Comparison of ENCODE assay signal across 10 mouse cellular contexts in the genomic region with DNA sequence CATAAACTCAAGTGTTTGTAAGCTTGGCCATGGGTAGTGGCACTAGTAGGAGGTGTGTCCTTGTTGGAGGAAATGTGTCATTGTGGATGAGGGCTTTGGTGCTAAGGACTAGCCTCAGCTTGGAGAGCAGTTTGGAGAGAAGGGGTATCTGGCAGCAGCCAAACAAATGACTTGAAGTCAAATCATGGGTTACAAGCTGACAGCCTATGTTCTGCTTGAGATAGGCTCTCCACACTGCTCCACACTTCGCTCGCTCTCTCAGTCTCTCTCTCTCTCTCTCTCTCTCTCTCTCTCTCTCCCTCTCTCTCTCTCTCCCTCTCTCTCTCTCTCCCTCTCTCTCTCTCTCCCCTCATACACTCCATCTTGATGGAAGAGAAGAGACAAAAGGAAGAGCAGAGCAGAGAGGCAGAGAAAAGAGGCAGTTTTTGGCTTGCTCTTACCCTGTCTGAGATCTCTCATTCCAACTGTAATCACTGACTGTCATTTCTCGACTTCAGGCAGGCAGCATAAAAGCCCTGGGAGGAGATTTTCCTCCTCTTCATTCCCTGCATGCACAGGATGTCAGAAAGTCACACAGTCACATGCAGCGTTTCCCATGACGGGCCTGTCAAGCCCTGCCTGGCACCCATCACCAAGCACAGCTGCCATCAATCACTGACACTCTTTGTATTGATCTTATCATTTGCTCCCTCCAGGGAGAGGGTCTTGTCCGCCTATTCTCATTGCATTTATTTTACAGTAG.
DNase-seq lines count a peak whose midpoint lies in the region; ATAC-seq and TF ChIP-seq lines count a peak whose summit lies in the region.
"Had no signal": no experiment of that assay in that cellular context is flagged by ENCODE, and none has a peak within 500 bp of the region (broad histone marks: within the 10 kb centered on the region; RNA-seq: fewer than 3 reads in every experiment).

No protein-coding gene starts in this region.

- no peaks in the 10 kb centered on the region for H3K4me1 ChIP-seq in midbrain, embryonic 12.5 days
- H3K4me1 ChIP-seq in midbrain, embryonic 11.5 days (ENCODE audit: control insufficient read depth, insufficient read depth, low read length): no peaks in the 10 kb centered on the region
- peaks cover 11% of the 10 kb centered on the region for H3K4me1 ChIP-seq in hindbrain, embryonic 12.5 days
- peaks cover 15% of the 10 kb centered on the region for H3K4me1 ChIP-seq in neural tube, embryonic 15.5 days
- no peaks in the 10 kb centered on the region for H3K4me1 ChIP-seq in liver, postnatal 0 days (ENCODE audit: insufficient read depth)

- peak; percentile 41; the same call in 1 of the 2 replicates for ATAC-seq in midbrain, embryonic 12.5 days (ENCODE audit: low FRiP score, low read depth)
- ATAC-seq in midbrain, embryonic 11.5 days (ENCODE audit: low FRiP score): no peak
- ATAC-seq in hindbrain, embryonic 12.5 days (ENCODE audit: low FRiP score): peak; percentile 86
- peak; percentile 49; the same call in 1 of the 2 replicates for ATAC-seq in neural tube, embryonic 15.5 days (ENCODE audit: low FRiP score)
- no peak for ATAC-seq in liver, postnatal 0 days

- 62% methylated on average over 6 of the region's 6 CpGs for WGBS in midbrain, embryonic 12.5 days
- WGBS in midbrain, embryonic 11.5 days: 71% methylated on average over 6 of the region's 6 CpGs
- WGBS in hindbrain, embryonic 12.5 days: 43% methylated on average over 6 of the region's 6 CpGs
- WGBS in neural tube, embryonic 15.5 days: 42% methylated on average over 6 of the region's 6 CpGs
- WGBS in liver, postnatal 0 days (ENCODE audit: insufficient replicate concordance): 42% methylated on average over 6 of the region's 6 CpGs

- no peak for TF ChIP-seq EP300 in liver, postnatal 0 days (IDR thresholded peaks at IDR 0.05; ENCODE audit: low read depth)

- no peak overlapping the region for H3K9ac ChIP-seq in midbrain, embryonic 12.5 days (replicated peaks)
- H3K9ac ChIP-seq in midbrain, embryonic 11.5 days (ENCODE audit: low read length): no peak overlapping the region
- H3K9ac ChIP-seq in hindbrain, embryonic 12.5 days: no peak overlapping the region
- H3K9ac ChIP-seq in neural tube, embryonic 15.5 days (replicated peaks): no peak overlapping the region
- no peak overlapping the region for H3K9ac ChIP-seq in liver, postnatal 0 days (replicated peaks)
- H3K9ac ChIP-seq: embryonic facial prominence, embryonic 15.5 days; neural tube, embryonic 13.5 days had no signal

- no peak overlapping the region for H3K4me3 ChIP-seq in midbrain, embryonic 12.5 days
- H3K4me3 ChIP-seq in midbrain, embryonic 11.5 days (ENCODE audit: low read depth, low read length): no peak overlapping the region
- H3K4me3 ChIP-seq in hindbrain, embryonic 12.5 days: no peak overlapping the region
- H3K4me3 ChIP-seq in neural tube, embryonic 15.5 days (replicated peaks): no peak overlapping the region
- no peak overlapping the region for H3K4me3 ChIP-seq in liver, postnatal 0 days (ENCODE audit: low read depth, low read length)
- H3K4me3 ChIP-seq: embryonic facial prominence, embryonic 15.5 days; neural tube, embryonic 13.5 days had no signal

- no peak for TF ChIP-seq CTCF in liver, postnatal 0 days (IDR thresholded peaks at IDR 0.05; ENCODE audit: low read depth)

- no peak overlapping the region for H3K27ac ChIP-seq in midbrain, embryonic 12.5 days (replicated peaks)
- no peak overlapping the region for H3K27ac ChIP-seq in midbrain, embryonic 11.5 days (ENCODE audit: low read depth, low read length)
- peak overlapping the region; percentile 46 for H3K27ac ChIP-seq in hindbrain, embryonic 12.5 days
- H3K27ac ChIP-seq in neural tube, embryonic 15.5 days (replicated peaks): no peak overlapping the region; the same call in 1 of the 2 replicates
- H3K27ac ChIP-seq in liver, postnatal 0 days (ENCODE audit: low read depth): no peak overlapping the region
- H3K27ac ChIP-seq: embryonic facial prominence, embryonic 15.5 days; neural tube, embryonic 13.5 days had no signal

- H3K9me3 ChIP-seq in midbrain, embryonic 12.5 days: no peaks in the 10 kb centered on the region
- H3K9me3 ChIP-seq in midbrain, embryonic 11.5 days (ENCODE audit: control insufficient read depth, low read length): no peaks in the 10 kb centered on the region
- no peaks in the 10 kb centered on the region for H3K9me3 ChIP-seq in hindbrain, embryonic 12.5 days (replicated peaks)
- no peaks in the 10 kb centered on the region for H3K9me3 ChIP-seq in neural tube, embryonic 15.5 days (replicated peaks)
- no peaks in the 10 kb centered on the region for H3K9me3 ChIP-seq in liver, postnatal 0 days (ENCODE audit: low read length)
- H3K9me3 ChIP-seq: embryonic facial prominence, embryonic 15.5 days; neural tube, embryonic 13.5 days had no signal

- no peaks in the 10 kb centered on the region for H3K27me3 ChIP-seq in midbrain, embryonic 12.5 days
- no peaks in the 10 kb centered on the region for H3K27me3 ChIP-seq in midbrain, embryonic 11.5 days (ENCODE audit: control insufficient read depth, insufficient read depth, low read length)
- no peaks in the 10 kb centered on the region for H3K27me3 ChIP-seq in hindbrain, embryonic 12.5 days
- H3K27me3 ChIP-seq in neural tube, embryonic 15.5 days (replicated peaks): no peaks in the 10 kb centered on the region
- no peaks in the 10 kb centered on the region for H3K27me3 ChIP-seq in liver, postnatal 0 days (ENCODE audit: insufficient read depth, low read length)
- H3K27me3 ChIP-seq: embryonic facial prominence, embryonic 15.5 days; neural tube, embryonic 13.5 days had no signal

- H3K36me3 ChIP-seq in midbrain, embryonic 12.5 days: no peaks in the 10 kb centered on the region
- H3K36me3 ChIP-seq in midbrain, embryonic 11.5 days (ENCODE audit: control insufficient read depth, insufficient read depth, low read length): no peaks in the 10 kb centered on the region
- no peaks in the 10 kb centered on the region for H3K36me3 ChIP-seq in hindbrain, embryonic 12.5 days
- no peaks in the 10 kb centered on the region for H3K36me3 ChIP-seq in neural tube, embryonic 15.5 days
- no peaks in the 10 kb centered on the region for H3K36me3 ChIP-seq in liver, postnatal 0 days (replicated peaks; ENCODE audit: insufficient read depth, low read length)
- H3K36me3 ChIP-seq: embryonic facial prominence, embryonic 15.5 days; neural tube, embryonic 13.5 days had no signal

- peak; percentile 12 to 18 for DNase-seq in cerebellum, postnatal 10 days
- DNase-seq in cerebellum, postnatal 14 days: no peak
- no peak for DNase-seq in midbrain, embryonic 11.5 days (ENCODE audit: low spot score, missing footprints)
- DNase-seq in spleen, postnatal 14 days (ENCODE audit: low spot score in 2 of 2): no peak
- no peak for DNase-seq in liver, postnatal 0 days

- no peak overlapping the region for H3K4me2 ChIP-seq in midbrain, embryonic 12.5 days (replicated peaks)
- H3K4me2 ChIP-seq in midbrain, embryonic 11.5 days: no peak overlapping the region
- H3K4me2 ChIP-seq in hindbrain, embryonic 12.5 days (replicated peaks): 0 out of 2 replicates have a peak overlapping the region, but pooled peaks have one; percentile 4
- H3K4me2 ChIP-seq in neural tube, embryonic 15.5 days: no peak overlapping the region
- H3K4me2 ChIP-seq in liver, postnatal 0 days (ENCODE audit: low read depth, low read length): no peak overlapping the region
- H3K4me2 ChIP-seq: embryonic facial prominence, embryonic 15.5 days; neural tube, embryonic 13.5 days had no signal

Comparison
In these comparisons a context has a peak if more than half of its experiments do, and no peak if none do; other contexts are left out.
1. DNase-seq: peak in cerebellum, postnatal 10 days (2 of 2); none in cerebellum, postnatal 14 days (0 of 2), midbrain, embryonic 11.5 days (single experiment), spleen, postnatal 14 days (0 of 2) and liver, postnatal 0 days (single experiment).
2. ATAC-seq: peak in midbrain, embryonic 12.5 days (single experiment), hindbrain, embryonic 12.5 days (single experiment) and neural tube, embryonic 15.5 days (single experiment); none in midbrain, embryonic 11.5 days (single experiment) and liver, postnatal 0 days (single experiment).